Mouse (Mus musculus) adrenal gland, adult 8-10 months (tissue): Measurements from ENCODE around the gene Klhl7. TPM values are rescaled to one million over a fixed set of nuclear protein-coding genes. Genes with fewer than 3 reads are reported as not detected.

Experiments
- DNase-seq: peaks from one replicate; pipeline ENCODE4 v3.0.0; 2022
- total RNA-seq, 4 experiments: library from RNA; stranded (reverse); gene quantifications; 2 replicates each; pipeline ENCODE4 v1.2.4; 2022

The Klhl7 gene
- total RNA-seq, 4 experiments from 2014 or later: 37.0 to 41.8 (median 39.4) TPM

DNA sequence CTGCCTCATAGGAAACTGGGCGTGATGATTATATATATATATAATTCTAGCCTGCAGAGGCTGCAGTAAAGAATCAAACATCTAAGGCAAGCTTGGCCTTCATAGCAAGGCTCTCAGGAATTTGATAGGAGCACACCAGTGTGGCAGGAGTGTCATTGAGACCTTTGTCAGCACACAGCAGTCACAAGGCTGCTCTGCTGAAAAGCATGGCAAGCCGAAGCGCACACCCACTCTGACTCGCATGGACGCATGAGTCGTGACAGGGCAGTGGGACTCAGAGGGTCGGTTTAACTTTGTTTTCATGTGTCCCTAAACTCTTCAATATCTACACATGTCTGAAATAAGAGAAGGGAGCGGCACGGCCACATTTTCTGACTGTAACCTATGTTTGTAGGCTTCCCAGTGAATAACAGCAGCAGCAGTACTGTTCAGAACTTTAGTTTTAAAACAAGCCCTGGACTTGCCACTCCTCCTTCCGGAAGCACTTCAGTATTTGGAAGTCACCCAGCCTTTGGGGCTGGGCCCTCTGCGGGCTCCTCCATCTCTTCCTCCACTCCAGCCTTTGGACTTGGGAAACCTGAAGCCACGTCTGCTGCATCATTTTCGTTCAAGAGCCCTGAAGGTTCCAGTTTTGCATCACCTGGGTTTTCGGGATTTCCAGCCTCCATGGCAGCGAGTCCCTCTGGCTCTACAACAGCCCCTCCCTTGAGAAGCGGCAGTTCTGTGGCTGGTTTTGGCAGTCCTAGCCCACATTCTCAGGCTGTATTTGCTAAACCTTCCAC lies 81.3 kb downstream of the Klhl7 start:
- DNase-seq: no peak

DNA sequence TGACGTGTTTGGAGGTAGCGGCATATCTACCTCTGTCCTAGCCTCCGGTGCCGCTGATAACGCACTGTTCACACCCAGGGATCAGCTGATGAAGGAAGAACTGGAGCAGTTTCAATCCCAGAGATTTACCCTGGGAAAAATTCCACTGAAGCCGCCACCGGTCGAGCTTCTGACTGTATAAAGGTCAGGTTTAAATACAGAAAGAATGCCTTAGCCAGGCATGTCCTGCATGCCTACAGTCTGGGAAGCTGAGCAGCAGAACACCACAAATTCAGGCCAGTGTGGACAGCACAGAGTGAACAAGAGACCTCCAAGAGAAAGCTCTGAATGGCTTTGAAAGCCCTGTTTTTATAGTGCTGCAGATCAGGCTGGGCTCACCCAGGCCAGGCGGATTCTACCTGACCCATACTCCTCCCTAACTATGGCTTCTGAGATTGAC lies 81.9 kb downstream of the Klhl7 start:
- DNase-seq: no peak

DNA sequence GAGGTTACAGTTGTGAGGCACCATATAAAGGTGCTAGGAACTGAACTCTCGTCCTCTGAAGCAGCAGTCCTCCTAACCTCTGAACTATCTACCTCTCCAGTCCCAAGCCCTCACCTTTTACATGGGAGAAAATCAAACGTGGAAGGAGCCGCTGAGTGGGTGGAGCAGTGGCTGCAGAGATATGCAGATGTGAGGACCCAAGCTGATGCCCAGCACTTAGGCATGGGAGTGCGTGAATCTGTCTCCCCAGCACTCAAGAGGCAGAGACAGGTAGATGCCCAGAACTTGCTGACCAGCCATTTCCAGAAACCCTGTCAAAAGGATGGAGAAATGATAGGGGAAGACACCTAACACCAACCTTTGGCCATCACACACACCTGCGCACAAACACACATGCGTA lies 82.7 kb downstream of the Klhl7 start:
- DNase-seq: no peak

DNA sequence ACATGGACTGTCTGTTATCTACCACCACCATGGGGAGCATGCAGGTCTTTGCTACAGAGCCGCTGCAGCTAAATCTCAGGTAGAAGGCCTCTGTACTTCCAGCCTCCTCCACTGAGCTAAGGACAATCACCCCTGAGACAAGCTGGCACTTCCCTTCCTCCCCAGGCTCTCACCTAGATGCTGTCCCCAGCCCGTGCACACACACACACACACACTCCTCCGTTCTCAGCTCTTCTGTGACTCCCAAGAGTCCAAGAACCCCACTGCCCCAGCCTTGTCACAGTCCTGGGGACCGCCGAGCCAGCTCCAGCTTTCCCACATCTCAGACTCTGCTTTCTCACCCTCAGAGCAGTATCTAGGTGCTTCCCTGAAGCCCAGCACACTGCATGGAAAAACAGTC lies 83.6 kb downstream of the Klhl7 start:
- no peak for DNase-seq

DNA sequence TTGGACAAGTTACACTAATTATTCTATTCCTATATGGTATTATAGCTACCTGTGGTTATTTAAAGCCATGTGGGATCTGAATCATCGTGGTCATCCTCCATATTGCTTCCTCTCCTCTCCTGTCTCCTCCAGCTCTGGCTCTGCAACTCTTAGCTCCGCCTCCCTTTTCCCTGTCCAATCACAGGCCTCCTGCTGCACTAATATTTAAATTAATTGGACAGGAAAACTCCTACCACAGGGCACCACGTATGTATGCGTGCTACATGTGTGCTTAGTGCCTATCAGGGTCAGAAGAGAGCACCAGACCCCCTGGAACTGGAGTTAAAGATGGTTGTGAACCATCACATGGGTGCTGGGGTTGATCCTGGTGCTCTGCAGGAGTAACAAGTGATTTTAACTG lies 88.1 kb downstream of the Klhl7 start:
- DNase-seq: no peak

DNA sequence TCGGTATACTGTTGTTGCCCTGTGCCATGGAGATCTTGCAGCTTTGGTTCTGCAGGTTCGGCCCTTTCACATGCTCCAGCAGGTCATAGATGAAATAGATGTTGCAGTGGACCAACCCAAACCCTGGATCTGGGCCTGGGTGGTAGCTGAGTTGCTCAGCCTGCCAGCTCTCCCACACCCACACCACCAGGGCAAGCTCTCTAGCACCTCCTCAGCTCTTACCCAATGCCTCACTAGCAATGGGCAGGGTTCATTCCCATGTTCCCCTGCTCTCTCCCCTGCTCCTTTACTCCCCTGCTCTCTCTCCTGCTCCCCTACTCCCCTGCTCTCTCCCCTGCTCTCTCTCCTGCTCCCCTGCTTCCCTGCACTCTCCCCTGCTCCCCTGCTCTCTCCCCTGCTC lies 91.4 kb downstream of the Klhl7 start:
- DNase-seq: no peak

DNA sequence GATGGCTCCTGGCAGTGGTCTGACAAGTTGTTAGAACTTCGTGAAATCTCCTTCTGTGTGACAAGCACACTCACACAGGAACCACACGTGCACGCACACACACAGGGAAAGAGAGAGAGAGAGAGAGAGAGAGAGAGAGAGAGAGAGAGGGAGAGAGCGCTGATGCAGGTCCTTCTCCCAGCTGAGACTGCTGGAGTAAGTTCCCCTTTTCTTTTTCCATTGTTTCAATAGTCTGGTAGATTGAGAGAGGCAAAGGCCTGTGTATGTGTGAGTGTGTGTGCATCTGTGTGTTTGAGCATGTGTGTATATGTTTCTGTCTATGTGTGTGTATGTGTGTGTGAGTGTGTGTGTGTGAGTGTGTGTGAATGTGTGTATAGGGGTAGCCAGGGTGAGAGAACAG lies 100.6 kb downstream of the Klhl7 start:
- no peak for DNase-seq

DNA sequence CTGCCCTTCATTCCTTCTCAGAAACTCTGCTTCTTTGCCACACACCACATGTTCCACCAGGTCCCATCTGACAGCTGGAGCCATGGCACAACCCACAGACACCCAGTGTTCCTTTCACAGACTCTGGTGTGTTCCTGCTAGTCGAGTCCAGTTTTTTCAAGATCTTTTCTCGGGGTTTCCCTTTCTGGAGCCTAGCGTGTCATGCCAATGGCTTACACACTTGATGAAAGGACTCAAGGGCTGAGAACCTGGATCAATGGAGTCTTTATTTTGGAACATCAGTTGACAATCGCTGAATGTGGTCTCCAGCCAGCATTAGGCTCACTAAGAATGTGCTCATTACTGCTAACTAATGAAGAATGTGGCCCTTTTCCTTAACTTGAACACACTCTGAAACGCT lies 102.1 kb downstream of the Klhl7 start:
- DNase-seq: no peak

DNA sequence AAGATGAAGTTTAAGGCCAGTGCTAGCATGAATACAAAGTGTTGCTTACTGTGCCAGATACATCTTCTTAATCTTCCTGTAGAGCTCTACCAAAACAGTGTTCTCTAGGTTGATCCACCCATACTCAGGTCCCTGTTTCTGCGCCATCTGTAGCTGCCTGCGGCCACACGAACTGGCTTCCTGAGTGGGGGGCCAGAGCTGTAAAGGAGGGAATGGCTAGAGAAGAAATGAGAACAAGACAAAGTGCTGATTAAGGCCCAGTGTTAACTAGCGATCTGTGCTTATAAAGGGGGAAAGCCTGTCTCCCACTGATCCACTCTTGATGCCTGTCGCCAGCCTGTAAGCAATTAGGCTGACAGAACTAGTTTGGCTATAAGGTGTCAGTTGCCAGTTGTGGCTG lies 102.9 kb downstream of the Klhl7 start:
- DNase-seq: no peak

DNA sequence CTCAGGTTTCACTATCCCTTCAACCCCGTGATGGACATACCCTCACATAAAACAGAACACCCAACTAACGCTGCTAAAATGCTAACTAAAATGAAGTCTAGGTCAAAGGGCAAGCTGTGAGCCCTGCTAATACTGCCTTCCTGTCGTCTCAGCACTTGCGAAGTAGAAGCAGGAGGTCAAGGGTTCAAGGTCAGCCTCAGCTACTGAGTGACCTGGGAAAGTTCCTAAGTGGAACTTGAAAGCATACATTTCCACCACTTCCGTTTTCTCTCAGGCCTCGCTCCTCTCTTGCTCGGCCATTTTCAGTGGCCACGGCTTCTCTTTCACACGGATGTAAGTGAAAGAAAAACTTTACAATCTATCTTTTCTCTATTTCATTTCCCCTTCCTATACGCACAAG lies 107.6 kb downstream of the Klhl7 start:
- DNase-seq: no peak

DNA sequence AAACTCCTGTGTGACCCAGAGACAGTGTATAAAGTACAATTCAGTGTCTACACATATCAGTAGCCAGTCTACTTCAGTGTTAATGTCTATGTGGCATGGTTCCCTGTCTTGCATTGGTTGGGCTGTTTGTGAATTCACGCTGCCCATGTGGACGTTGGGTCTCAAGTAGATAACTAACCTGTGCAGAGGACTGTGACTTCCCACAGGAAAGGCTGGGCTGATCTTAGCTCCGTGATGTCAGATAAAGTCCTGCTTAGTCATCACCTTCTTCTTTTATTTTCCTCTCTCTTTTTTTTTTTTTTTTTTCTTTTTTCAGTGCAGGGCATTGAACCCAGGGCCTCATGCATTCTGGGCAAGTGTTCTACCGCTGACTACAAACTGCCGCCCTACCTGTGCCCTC lies 108.1 kb downstream of the Klhl7 start:
- no peak for DNase-seq

Other genes with a start within 250 kb of the Klhl7 start
- gene Fam126a, start 69.9 kb upstream of the Klhl7 start, total RNA-seq: 100 to 1,000 TPM in 2 of 4 experiments, 10 to 100 TPM in 2; 71.3 to 124 (median 96.4) TPM
- gene Nupl2, start 64.4 kb downstream of the Klhl7 start, total RNA-seq: 10 to 100 TPM in 2 of 4 experiments, 1 to 10 TPM in 2; 7.8 to 16.5 (median 10.3) TPM